Mouse (Mus musculus) G1E (cell line): ENCODE data around the gene Ptprg. TPM values are rescaled to one million over a fixed set of nuclear protein-coding genes. Genes with fewer than 3 reads are reported as not detected.

Experiments
- ATAC-seq: 2 replicates; pipeline ENCODE4 v1.8.0; 2016; ENCODE audit warnings: mild to moderate bottlenecking; ENCODE audit not compliant: insufficient number of reproducible peaks, poor library complexity, low FRiP score, severe bottlenecking; ENCODE audit errors: extremely low read depth
- DNase-seq: peaks from one replicate; pipeline ENCODE4 v3.0.0; 2012; ENCODE audit warnings: low spot score
- H3K27me3 ChIP-seq: 2 replicates; pipeline ENCODE4 v1.6.1; 2012; ENCODE audit warnings: mild to moderate bottlenecking, low read length, inconsistent platforms; ENCODE audit not compliant: insufficient read depth
- H3K36me3 ChIP-seq: replicated peaks from 2 replicates; pipeline ENCODE3; 2012; ENCODE audit warnings: mild to moderate bottlenecking, inconsistent platforms
- H3K4me1 ChIP-seq: 2 replicates; pipeline ENCODE4 v1.6.1; 2012; ENCODE audit warnings: low read depth, low read length, inconsistent platforms, mixed read lengths; ENCODE audit not compliant: insufficient read depth
- H3K4me3 ChIP-seq: 2 replicates; pipeline ENCODE4 v1.5.1; 2012; ENCODE audit warnings: low read depth, mild to moderate bottlenecking, inconsistent platforms, low read length, moderate library complexity, mixed read lengths
- H3K9me3 ChIP-seq: replicated peaks from 2 replicates; pipeline ENCODE4 v1.6.1; 2012; ENCODE audit warnings: inconsistent platforms
- CTCF ChIP-seq: IDR thresholded peaks from 2 replicates; pipeline ENCODE4 v1.5.1; 2012; ENCODE audit warnings: low read depth, low read length, inconsistent platforms, mixed read lengths
- GATA1 ChIP-seq: IDR thresholded peaks from 2 replicates; pipeline ENCODE4 v1.6.1; 2012; ENCODE audit warnings: borderline replicate concordance, low read length, inconsistent platforms, mixed read lengths
- GATA2 ChIP-seq: IDR thresholded peaks from 2 replicates; pipeline ENCODE4 v1.6.1; 2012; ENCODE audit warnings: low read depth, low read length, inconsistent platforms, borderline replicate concordance
- POLR2AphosphoS5 ChIP-seq: IDR thresholded peaks from 2 replicates; pipeline ENCODE4 v1.6.1; 2012; ENCODE audit warnings: low read depth, low read length, inconsistent platforms; ENCODE audit not compliant: insufficient replicate concordance
- TAL1 ChIP-seq: conservative IDR thresholded peaks from 2 replicates; pipeline ENCODE4 v1.6.1; 2012; ENCODE audit warnings: low read depth, low read length, inconsistent platforms, mixed read lengths
- polyA plus RNA-seq: library from polyadenylated mRNA; stranded (reverse); fragments of >175 nt; gene quantifications from 2 replicates; pipeline ENCODE4 v1.2.3, GENCODE M21; 2012
- total RNA-seq, 2 experiments: library from RNA; stranded (forward) in 1 of 2; stranded (reverse) in 1 of 2; fragments of 200-1000 nt in 1 of 2; fragments of >200 nt in 1 of 2; fragmentation: Nextera tagmentation in 1 of 2; gene quantifications; 2 replicates each; pipeline ENCODE4 v1.2.3; 2014 to 2017

Ptprg gene
- total and polyA plus RNA-seq, 3 experiments, result 0.05 TPM; not detected in 2

DNA sequence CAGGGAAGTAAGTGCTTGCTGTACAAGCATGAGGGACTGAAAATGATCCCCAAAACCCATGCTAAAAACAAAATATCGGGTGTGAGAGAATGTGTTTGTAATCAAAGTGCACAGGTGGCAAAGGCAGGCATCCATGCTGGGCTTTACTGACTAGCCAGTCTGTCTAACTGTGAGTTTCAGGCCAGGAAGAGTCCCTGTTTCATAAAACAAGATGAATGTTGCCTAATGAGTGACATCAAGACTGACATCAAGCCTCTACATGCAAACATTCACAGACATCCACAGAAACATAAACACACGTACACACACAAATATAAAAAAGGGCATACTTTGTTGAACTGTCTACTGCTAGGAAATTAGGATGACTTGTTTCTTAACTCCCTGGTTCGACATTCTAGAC is 552.3 kb downstream of the Ptprg start:
- Histone ChIP-seq H3K27me3 (no peaks in the 10 kb centered on the region), H3K9me3 (peaks cover 2% of the 10 kb centered on the region), H3K4me3 (no peak overlapping the region), H3K4me1 (no peaks in the 10 kb centered on the region), H3K36me3 (no peaks in the 10 kb centered on the region)
- no peak for TF ChIP-seq GATA2
- TF ChIP-seq CTCF, result no peak
- no peak for TF ChIP-seq POLR2AphosphoS5
- TF ChIP-seq TAL1, result no peak
- TF ChIP-seq GATA1, result no peak
- ATAC-seq (no peak), DNase-seq (no peak)

DNA sequence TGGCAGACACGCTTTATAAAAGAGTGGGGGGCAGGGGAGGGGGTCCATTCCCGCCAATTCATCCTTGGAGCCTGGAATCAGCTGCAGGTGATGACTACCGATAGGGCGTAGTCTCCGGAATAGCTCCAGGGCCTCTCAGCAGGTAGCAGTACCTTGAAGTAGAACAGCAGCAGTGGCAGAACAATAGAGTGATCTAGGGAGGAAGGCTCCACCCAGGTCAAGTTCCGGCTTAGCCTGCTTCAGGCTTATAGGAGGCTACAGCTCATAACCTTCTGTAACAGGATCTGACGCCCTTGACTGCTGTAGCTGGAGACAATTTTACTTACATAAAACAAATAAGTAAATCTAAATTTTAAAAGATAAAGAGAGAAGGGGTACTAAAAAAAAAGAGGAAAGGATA is 554.1 kb downstream of the Ptprg start:
- H3K4me3 ChIP-seq, result no peak overlapping the region
- no peaks in the 10 kb centered on the region for H3K4me1 ChIP-seq
- no peaks in the 10 kb centered on the region for H3K27me3 ChIP-seq
- peaks cover 9% of the 10 kb centered on the region for H3K9me3 ChIP-seq
- ATAC-seq, result no peak
- no peak for DNase-seq
- TF ChIP-seq CTCF (no peak), POLR2AphosphoS5 (no peak), GATA2 (no peak), GATA1 (no peak), TAL1 (no peak)
- H3K36me3 ChIP-seq, result no peaks in the 10 kb centered on the region

DNA sequence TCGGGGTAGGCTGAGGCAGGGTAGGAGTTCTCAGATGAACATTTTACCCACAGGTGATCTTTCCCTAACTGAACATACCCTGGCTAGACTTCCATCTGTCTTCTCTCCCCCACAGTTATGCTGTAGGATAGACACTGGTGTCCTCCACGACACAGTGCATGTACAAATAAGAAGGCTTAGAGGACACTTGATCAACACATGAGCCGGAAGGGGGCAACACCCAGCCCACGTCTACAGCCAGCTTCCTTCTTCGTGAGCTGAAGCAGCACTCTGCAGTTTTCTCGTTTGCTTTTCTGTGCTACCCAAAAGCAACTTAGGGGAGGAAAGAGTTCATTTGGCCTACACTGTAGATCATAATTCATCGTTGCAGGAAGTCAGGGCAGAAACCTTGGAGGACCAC is 554.7 kb downstream of the Ptprg start:
- Histone ChIP-seq H3K36me3 (no peaks in the 10 kb centered on the region), H3K27me3 (no peaks in the 10 kb centered on the region), H3K4me3 (no peak overlapping the region), H3K9me3 (peaks cover 9% of the 10 kb centered on the region), H3K4me1 (no peaks in the 10 kb centered on the region)
- DNase-seq (no peak), ATAC-seq (no peak)
- no peak for TF ChIP-seq GATA1
- no peak for TF ChIP-seq GATA2
- TF ChIP-seq CTCF, result no peak
- no peak for TF ChIP-seq POLR2AphosphoS5
- TF ChIP-seq TAL1, result no peak

DNA sequence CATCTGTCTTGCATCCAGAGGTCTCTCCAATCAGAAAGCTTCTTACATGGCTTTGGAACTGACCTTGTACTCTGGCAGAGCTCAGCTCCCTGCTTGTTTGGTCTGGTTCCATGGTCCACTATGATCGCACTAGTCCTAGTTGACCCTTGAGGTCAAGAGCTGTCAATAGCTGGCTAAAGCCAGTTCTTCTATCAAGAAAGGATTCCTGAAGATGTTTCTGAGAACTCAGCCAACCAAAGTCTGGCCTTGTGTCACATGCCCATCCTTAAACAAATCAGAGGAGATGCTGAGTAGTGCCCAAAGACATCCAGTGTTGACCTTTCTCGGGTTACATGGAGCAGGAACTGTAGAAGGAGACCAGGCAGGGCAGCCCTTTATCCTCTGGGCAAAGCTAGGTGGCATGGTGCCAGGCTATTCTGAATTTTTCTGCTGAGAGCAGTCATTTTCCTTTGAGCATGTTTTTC is 559.2 kb downstream of the Ptprg start:
- Histone ChIP-seq H3K27me3 (no peaks in the 10 kb centered on the region), H3K9me3 (peaks cover 9% of the 10 kb centered on the region), H3K36me3 (no peaks in the 10 kb centered on the region), H3K4me3 (no peak overlapping the region), H3K4me1 (no peaks in the 10 kb centered on the region)
- no peak for ATAC-seq
- no peak for TF ChIP-seq TAL1
- TF ChIP-seq CTCF, result no peak
- DNase-seq, result no peak

DNA sequence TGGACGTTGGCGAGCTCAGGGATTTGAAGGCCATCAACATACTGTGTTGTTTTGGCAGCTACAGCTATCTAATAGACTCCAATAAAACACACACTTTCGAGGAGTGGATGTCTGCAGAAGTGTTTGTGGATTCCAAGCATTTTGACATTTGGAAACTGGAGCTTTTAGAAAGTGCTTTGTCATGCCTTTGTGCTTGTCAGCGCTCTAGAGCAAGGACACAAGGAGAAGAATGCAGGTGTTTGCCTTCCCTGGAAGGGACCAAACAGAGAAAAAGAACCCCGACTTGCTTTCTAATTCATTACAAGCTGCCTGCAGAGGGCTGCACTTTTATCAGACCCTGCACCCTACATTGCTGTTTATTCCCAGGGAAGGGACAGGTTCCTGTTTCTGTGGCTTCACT is 560.0 kb downstream of the Ptprg start:
- H3K4me1 ChIP-seq, result no peaks in the 10 kb centered on the region
- no peak overlapping the region for H3K4me3 ChIP-seq
- peaks cover 9% of the 10 kb centered on the region for H3K9me3 ChIP-seq
- H3K27me3 ChIP-seq, result no peaks in the 10 kb centered on the region
- ATAC-seq (no peak), DNase-seq (no peak)
- no peaks in the 10 kb centered on the region for H3K36me3 ChIP-seq
- TF ChIP-seq GATA2 (no peak), GATA1 (no peak), TAL1 (no peak), POLR2AphosphoS5 (no peak), CTCF (no peak)

DNA sequence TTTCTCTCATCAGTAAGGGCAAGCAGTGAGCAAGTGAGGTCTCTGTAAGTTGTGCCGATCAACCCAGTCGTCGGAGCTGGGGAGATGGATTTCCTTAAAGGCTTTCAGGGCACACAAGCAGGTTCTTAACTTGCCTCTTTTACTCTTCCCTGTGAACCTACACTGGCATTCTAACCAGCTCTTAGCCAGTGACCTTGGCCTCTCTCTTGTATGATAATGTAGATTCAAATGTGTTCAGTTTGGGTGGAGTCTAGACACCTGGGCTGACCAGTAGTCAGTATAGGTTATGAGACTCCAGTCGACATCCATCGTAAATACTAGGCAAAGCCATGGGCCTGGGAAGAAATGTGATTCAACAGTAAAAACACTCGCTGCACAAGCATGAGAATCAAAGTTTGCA is 560.7 kb downstream of the Ptprg start:
- H3K4me3 ChIP-seq, result no peak overlapping the region
- no peaks in the 10 kb centered on the region for H3K27me3 ChIP-seq
- DNase-seq (no peak), ATAC-seq (no peak)
- no peaks in the 10 kb centered on the region for H3K4me1 ChIP-seq
- H3K9me3 ChIP-seq, result peaks cover 9% of the 10 kb centered on the region
- no peak for TF ChIP-seq CTCF
- no peak for TF ChIP-seq GATA2
- TF ChIP-seq GATA1, result no peak
- no peak for TF ChIP-seq TAL1
- no peak for TF ChIP-seq POLR2AphosphoS5
- H3K36me3 ChIP-seq, result no peaks in the 10 kb centered on the region

DNA sequence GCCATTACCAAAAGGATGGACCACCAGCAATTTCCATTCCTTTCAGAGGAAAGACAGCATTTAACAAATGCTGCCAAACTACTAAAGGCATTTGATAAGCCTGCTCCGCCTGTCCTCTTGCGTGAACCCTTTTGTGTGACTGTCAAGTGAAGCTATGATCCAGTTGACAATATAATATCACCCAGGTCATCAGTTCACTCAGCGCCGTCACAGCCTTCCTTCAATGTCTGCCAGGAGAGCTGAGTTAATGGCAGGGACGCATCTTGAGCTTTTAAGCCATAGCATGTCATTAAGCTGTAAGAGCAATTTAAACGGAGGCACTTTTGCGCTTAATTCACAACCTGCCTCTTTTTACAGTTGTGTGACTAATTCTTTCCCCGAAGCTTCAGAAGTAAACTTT is 565.9 kb downstream of the Ptprg start:
- Histone ChIP-seq H3K4me3 (no peak overlapping the region), H3K36me3 (no peaks in the 10 kb centered on the region), H3K4me1 (no peaks in the 10 kb centered on the region), H3K9me3 (0 out of 2 replicates have a peak, but pooled peaks cover 3% of the 10 kb centered on the region), H3K27me3 (no peaks in the 10 kb centered on the region)
- ATAC-seq (no peak), DNase-seq (no peak)
- no peak for TF ChIP-seq GATA2
- TF ChIP-seq TAL1, result no peak
- no peak for TF ChIP-seq GATA1
- no peak for TF ChIP-seq POLR2AphosphoS5
- no peak for TF ChIP-seq CTCF
